Mouse (Mus musculus) retina, adult 2 months (tissue): ENCODE measurements around the gene Tctex1d4.

ENCODE experiments used
- DNase-seq: peaks from one replicate; pipeline ENCODE4 v3.0.0-alpha.2; 2012; ENCODE audit warnings: low read depth, low spot score

Tctex1d4 gene

DNA sequence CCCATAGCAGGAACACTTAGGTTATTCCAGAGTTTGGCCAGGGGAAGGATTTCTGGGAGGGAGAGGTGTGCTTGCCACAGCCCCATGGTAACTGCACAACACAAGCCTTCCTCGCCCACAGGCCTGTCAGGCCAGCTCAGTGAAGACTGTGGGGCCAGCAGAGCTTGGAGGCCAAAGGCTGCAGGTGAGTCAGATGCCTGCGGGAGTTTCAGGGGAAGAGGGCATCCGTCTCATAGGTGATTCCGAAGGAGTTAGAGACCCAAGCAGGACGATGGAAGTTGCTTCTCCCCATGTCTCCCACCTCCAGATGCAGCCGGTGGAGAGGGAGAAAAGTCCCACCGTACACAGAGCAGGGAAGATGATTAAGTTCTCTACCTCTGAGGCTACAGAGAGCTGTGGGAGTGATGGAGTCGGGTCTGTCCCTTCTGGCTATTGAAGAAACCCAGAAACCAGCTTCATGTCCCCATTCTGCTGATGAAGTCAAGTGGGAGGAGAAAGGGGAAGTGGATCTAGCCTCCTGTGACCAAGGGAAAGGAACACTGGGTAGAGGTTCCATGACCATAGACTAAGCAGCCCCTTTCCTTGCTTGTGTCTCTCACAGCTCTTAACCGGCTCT is at the start of gene Tctex1d4:
Tctex1d4 (plus strand) TSS at position 120 of the 616 bp plus-strand sequence.
- DNase-seq: no peak

DNA sequence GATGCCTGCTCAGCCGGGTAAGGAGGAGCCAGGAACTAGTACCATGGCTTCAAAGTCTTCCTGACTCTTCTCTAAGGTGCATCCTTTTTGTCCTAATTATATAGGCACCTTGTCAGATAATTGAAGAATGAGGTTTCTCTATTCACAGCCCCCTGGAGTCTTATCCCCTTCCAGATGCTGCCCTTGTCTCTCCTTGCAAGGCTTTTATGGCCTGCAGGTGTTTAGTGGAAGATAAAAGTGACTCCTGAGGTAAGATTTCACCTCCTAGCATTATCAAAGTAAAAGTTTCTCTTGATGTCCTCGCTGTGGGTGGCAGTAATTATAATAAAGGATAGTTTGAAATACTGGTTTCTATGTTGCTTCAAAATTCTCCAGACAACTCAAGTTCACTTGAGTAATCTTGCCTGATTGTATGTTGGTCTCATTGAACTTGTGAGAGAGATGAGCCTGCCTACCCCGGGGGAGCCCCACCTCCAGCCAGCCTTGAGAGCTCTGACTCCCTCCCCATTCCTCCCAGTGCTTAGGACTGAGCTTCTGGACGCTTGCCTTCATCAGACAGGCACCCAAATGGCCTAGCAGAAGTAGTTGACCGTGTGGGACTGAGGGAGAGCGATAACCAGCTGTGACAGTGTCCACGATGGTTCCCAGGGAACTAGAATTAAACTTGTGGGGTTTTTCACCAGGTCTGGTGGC is 38.5 kb upstream of the Tctex1d4 start:
- DNase-seq: no peak

GRCm38 (mm10) chr4:117090586-117090985 is 36.0 kb upstream of the Tctex1d4 start:
- DNase-seq: no peak

GRCm38 (mm10) chr4:117094626-117095361 is 31.8 kb upstream of the Tctex1d4 start:
- no peak for DNase-seq

DNA sequence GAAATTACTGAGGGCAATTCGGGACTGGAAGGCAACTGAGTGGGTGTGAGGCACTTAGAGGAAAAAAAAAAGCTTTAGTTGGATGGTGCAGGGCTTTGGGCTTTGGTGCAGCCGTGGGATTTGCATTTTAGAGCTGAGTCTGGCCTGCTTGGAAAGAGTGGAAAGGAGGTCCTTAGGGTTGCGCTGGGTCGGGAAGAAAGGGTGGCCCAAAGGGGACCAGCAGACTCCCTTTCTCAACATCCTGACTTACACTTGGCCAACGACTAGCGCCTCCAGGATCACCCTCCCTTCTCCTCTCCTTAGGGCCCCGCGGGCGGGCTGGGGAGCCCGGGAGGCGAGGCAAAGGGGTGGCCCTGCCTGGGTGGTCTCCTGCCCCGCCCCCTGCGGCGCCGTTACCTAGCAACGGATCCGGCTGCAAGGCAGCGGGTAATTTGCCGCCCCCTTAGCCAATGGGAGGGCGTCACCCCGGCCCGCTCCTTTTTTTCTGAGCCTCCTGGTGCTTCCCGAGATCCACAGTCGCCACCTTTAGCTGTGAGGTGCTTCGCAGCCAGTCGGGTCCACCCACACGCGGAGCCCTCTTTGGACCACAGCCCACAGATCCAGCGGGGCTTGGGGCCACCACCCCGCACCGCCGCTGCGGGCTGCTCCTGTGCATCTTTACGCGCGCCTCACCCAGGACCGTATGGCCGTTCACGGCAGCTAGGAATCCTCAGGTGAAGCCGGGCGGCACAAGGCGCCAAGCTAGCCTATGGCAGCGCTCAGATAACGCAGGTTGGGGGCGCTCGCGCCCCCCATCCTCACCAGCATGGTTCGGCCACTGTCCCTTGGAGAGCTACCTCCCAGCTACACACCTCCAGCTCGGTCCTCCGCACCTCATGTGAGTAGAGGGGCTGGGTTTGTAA is 30.8 kb upstream of the Tctex1d4 start, which contains the start of gene Ptch2:
Ptch2 (plus strand) TSS at position 525 of the 902 bp plus-strand sequence.
- DNase-seq: no peak

DNA sequence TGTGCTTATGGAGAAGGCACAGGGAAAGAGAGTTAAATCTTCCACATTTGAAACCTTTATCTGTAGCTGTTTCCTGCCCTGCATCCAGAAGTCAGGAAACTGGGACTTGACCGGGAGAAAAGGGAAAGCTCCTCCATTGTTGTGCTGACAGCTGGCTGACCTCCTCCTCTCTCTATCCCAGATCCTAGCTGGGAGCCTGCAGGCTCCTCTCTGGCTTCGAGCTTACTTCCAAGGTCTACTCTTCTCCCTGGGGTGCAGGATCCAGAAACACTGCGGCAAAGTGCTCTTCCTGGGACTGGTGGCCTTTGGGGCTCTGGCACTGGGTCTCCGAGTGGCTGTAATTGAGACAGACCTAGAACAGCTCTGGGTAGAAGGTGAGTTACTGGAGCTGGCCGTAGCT is 29.9 kb upstream of the Tctex1d4 start:
- DNase-seq: no peak

GRCm38 (mm10) chr4:117097969-117098763 is 28.4 kb upstream of the Tctex1d4 start:
- DNase-seq: no peak

DNA sequence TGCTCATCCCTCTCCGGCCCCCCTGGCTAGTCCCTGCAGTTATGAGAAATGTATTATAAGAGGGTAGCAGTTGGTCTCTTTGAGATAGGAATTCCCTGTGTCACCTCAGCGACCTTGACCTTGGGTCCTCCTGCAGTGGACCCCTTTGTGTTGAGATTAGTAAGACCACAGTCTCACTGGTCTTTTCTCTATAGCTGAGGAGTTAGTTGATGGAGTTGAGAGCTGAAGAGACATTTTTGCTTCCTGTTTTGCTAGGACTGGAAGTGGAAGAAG is 27.9 kb upstream of the Tctex1d4 start:
- no peak for DNase-seq

- DNase-seq: no peak
Measured at GRCm38 (mm10) chr4:117100036-117100435, 26.6 kb upstream of the Tctex1d4 start.

GRCm38 (mm10) chr4:117101218-117101617 is 25.4 kb upstream of the Tctex1d4 start:
- DNase-seq: no peak

GRCm38 (mm10) chr4:117104672-117105071 is 21.9 kb upstream of the Tctex1d4 start:
- no peak for DNase-seq

GRCm38 (mm10) chr4:117105127-117105526 is 21.5 kb upstream of the Tctex1d4 start:
- no peak for DNase-seq

- no peak for DNase-seq
Measured at GRCm38 (mm10) chr4:117107813-117108523, 18.6 kb upstream of the Tctex1d4 start.

DNA sequence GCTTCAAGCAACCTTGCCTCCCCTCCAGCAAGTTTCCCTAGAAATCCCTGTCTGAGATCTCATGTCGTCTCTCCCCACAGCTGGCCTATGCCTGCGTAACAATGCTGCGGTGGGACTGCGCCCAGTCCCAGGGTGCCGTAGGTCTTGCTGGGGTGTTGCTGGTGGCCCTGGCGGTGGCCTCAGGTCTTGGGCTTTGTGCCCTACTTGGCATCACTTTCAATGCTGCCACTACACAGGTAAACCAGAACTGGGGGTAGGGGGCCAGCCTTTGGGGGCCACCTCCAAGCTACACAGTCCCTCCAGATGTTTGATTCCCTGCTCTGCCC is 18.1 kb upstream of the Tctex1d4 start:
- no peak for DNase-seq

- no peak for DNase-seq
Measured at GRCm38 (mm10) chr4:117109330-117109729, 17.3 kb upstream of the Tctex1d4 start.

- DNase-seq: no peak
Measured at GRCm38 (mm10) chr4:117110249-117110648, 16.3 kb upstream of the Tctex1d4 start.

GRCm38 (mm10) chr4:117110985-117111384 is 15.6 kb upstream of the Tctex1d4 start:
- DNase-seq: no peak

DNA sequence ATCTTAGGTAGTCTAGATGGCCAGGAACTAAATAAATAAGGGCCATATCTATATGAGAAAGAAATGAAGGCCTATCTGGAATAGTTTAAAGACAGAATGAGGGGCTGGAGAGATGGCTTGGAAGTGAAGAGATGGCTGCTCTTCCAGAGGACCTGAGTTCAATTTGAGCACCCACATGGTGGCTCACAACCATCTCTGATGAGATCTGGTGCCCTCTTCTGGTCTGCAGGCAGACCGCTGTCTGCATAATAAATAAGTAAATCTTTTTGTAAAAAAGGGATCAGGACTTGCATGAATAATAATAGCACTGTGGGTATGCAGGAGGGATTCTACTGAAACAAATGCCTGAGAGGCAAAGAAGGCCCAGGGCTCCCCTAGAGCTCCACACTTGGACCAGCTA is 13.4 kb upstream of the Tctex1d4 start:
- DNase-seq: no peak

DNA sequence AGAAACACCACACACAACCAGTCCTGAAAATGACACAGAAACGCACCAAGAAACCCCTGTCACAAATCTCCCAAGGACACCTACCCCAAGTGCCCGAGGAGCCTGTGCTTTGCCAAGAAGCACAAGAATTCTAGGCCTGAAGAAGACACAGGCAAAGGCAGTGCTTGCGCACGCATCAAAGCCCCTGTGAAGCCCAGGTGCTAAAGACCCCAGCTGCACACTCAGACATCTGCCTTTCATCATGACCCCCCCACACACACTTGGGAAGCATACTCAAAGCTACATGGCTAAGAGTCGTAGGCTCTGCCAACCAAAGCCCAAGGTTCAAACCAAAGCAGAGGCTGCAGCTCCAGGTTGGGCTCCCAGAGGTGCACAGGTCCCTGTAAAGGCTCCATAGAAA is 11.0 kb upstream of the Tctex1d4 start:
- no peak for DNase-seq

GRCm38 (mm10) chr4:117117931-117118330 is 8.7 kb upstream of the Tctex1d4 start:
- no peak for DNase-seq

GRCm38 (mm10) chr4:117119636-117120035 is 7.0 kb upstream of the Tctex1d4 start:
- no peak for DNase-seq
